Mouse (Mus musculus) hindbrain, embryonic 10.5 days (tissue): ENCODE data around the gene Faap20. TPM values are rescaled to one million over a fixed set of nuclear protein-coding genes. Genes with fewer than 3 reads are reported as not detected.

ENCODE experiments used
- DNase-seq: peaks from one replicate; pipeline ENCODE4 v3.0.0-alpha.2; 2017; ENCODE audit warnings: low spot score
- H3K27ac ChIP-seq: fragments of 300-500 bp; sonication (generic); 2 replicates; pipeline ENCODE4 v1.5.1; 2016; ENCODE audit warnings: mild to moderate bottlenecking, moderate library complexity
- H3K27me3 ChIP-seq: fragments of 300-500 bp; sonication (generic); 2 replicates; pipeline ENCODE4 v1.6.1; 2016; ENCODE audit warnings: mild to moderate bottlenecking; ENCODE audit not compliant: poor library complexity, insufficient read depth, severe bottlenecking
- H3K36me3 ChIP-seq: fragments of 300-500 bp; sonication (generic); 2 replicates; pipeline ENCODE4 v1.6.1; 2016; ENCODE audit warnings: mild to moderate bottlenecking, moderate library complexity
- H3K4me1 ChIP-seq: fragments of 300-500 bp; sonication (generic); replicated peaks from 2 replicates; pipeline ENCODE4 v1.6.1; 2016; ENCODE audit warnings: mild to moderate bottlenecking
- H3K4me3 ChIP-seq: fragments of 300-500 bp; sonication (generic); 2 replicates; pipeline ENCODE4 v1.5.1; 2016; ENCODE audit warnings: mild to moderate bottlenecking, moderate library complexity
- H3K9me3 ChIP-seq: fragments of 300-500 bp; sonication (generic); 2 replicates; pipeline ENCODE4 v1.6.1; 2016; ENCODE audit warnings: mild to moderate bottlenecking, moderate library complexity
- WGBS: fragments of 180-500 bp; shearing (Covaris S2); methylation state at CpG from one replicate; pipeline ENCODE4 v1.1.7; 2016; 5-methylcytosine and 5-hydroxymethylcytosine counted together
- polyA plus RNA-seq: library from polyadenylated mRNA; unstranded; fragments of >200 nt; fragmentation: Nextera tagmentation; extraction: Ambion mirVana; gene quantifications from 2 replicates; pipeline ENCODE4 v1.2.1, GENCODE M21; 2016

Gene Faap20
- polyA plus RNA-seq, 1 experiment from 2014 or later, result 118 TPM

GRCm38 (mm10) chr4:155284521-155285379 is 35.1 kb downstream of the Faap20 start:
- Histone ChIP-seq H3K27ac (peak overlapping the region; percentile 64), H3K27me3 (no peaks in the 10 kb centered on the region), H3K4me1 (peaks cover 46% of the 10 kb centered on the region), H3K36me3 (no peaks in the 10 kb centered on the region), H3K4me3 (0 out of 2 replicates have a peak overlapping the region, but pooled peaks have one; percentile 1), H3K9me3 (no peaks in the 10 kb centered on the region)
- 60% methylated on average over 15 of the region's 15 CpGs for WGBS
- peak; percentile 28 for DNase-seq

- no peak for DNase-seq
- no peaks in the 10 kb centered on the region for H3K27me3 ChIP-seq
- peaks cover 40% of the 10 kb centered on the region for H3K4me1 ChIP-seq
- no peaks in the 10 kb centered on the region for H3K36me3 ChIP-seq
- no peak overlapping the region for H3K27ac ChIP-seq
- no peaks in the 10 kb centered on the region for H3K9me3 ChIP-seq
- no peak overlapping the region for H3K4me3 ChIP-seq
- WGBS, result 91% methylated on average over 4 of the region's 4 CpGs
These were observed 36.5 kb downstream of the Faap20 start for GRCm38 (mm10) chr4:155286090-155286489.

- Histone ChIP-seq H3K36me3 (no peaks in the 10 kb centered on the region), H3K9me3 (no peaks in the 10 kb centered on the region), H3K4me3 (no peak overlapping the region), H3K27ac (no peak overlapping the region), H3K4me1 (peaks cover 24% of the 10 kb centered on the region), H3K27me3 (no peaks in the 10 kb centered on the region)
- no peak for DNase-seq
- 92% methylated on average over 11 of the region's 11 CpGs for WGBS
These were observed 38.1 kb downstream of the Faap20 start for GRCm38 (mm10) chr4:155287713-155288112.

GRCm38 (mm10) chr4:155288586-155288985 is 39.0 kb downstream of the Faap20 start:
- peaks cover 15% of the 10 kb centered on the region for H3K4me1 ChIP-seq
- no peak overlapping the region for H3K4me3 ChIP-seq
- H3K36me3 ChIP-seq, result no peaks in the 10 kb centered on the region
- no peaks in the 10 kb centered on the region for H3K9me3 ChIP-seq
- H3K27me3 ChIP-seq, result no peaks in the 10 kb centered on the region
- H3K27ac ChIP-seq, result no peak overlapping the region
- WGBS, result 68% methylated on average over 1 of the region's 1 CpGs
- no peak for DNase-seq

- no peak for DNase-seq
- H3K27me3 ChIP-seq, result no peaks in the 10 kb centered on the region
- no peaks in the 10 kb centered on the region for H3K36me3 ChIP-seq
- WGBS, result 93% methylated on average over 7 of the region's 7 CpGs
- no peak overlapping the region for H3K27ac ChIP-seq
- H3K4me3 ChIP-seq, result no peak overlapping the region
- peaks cover 4% of the 10 kb centered on the region for H3K4me1 ChIP-seq
- H3K9me3 ChIP-seq, result no peaks in the 10 kb centered on the region
These were observed 40.4 kb downstream of the Faap20 start for GRCm38 (mm10) chr4:155290045-155290444.

- no peak for DNase-seq
- H3K27me3 ChIP-seq, result no peaks in the 10 kb centered on the region
- WGBS, result 88% methylated on average over 10 of the region's 10 CpGs
- no peaks in the 10 kb centered on the region for H3K36me3 ChIP-seq
- no peaks in the 10 kb centered on the region for H3K9me3 ChIP-seq
- H3K4me1 ChIP-seq, result no peaks in the 10 kb centered on the region; the same call in 1 of the 2 replicates
- no peak overlapping the region for H3K4me3 ChIP-seq
- H3K27ac ChIP-seq, result no peak overlapping the region
These were observed 43.3 kb downstream of the Faap20 start for GRCm38 (mm10) chr4:155292863-155293262.

- no peak overlapping the region; the same call in 1 of the 2 replicates for H3K27ac ChIP-seq
- no peak overlapping the region for H3K4me3 ChIP-seq
- H3K36me3 ChIP-seq, result no peaks in the 10 kb centered on the region
- no peaks in the 10 kb centered on the region; the same call in 1 of the 2 replicates for H3K4me1 ChIP-seq
- 96% methylated on average over 14 of the region's 14 CpGs for WGBS
- H3K27me3 ChIP-seq, result no peaks in the 10 kb centered on the region
- DNase-seq, result no peak
- no peaks in the 10 kb centered on the region for H3K9me3 ChIP-seq
These were observed 44.8 kb downstream of the Faap20 start for GRCm38 (mm10) chr4:155294381-155294780.

- Histone ChIP-seq H3K9me3 (no peaks in the 10 kb centered on the region), H3K27me3 (no peaks in the 10 kb centered on the region), H3K36me3 (no peaks in the 10 kb centered on the region), H3K4me3 (no peak overlapping the region), H3K27ac (no peak overlapping the region), H3K4me1 (peaks cover 2% of the 10 kb centered on the region)
- no peak for DNase-seq
- 80% methylated on average over 10 of the region's 10 CpGs for WGBS
These were observed 45.5 kb downstream of the Faap20 start for GRCm38 (mm10) chr4:155295026-155295590.

GRCm38 (mm10) chr4:155295996-155296395 is 46.4 kb downstream of the Faap20 start:
- no peak for DNase-seq
- Histone ChIP-seq H3K36me3 (no peaks in the 10 kb centered on the region), H3K4me3 (no peak overlapping the region), H3K9me3 (no peaks in the 10 kb centered on the region), H3K27me3 (no peaks in the 10 kb centered on the region), H3K4me1 (peaks cover 11% of the 10 kb centered on the region), H3K27ac (no peak overlapping the region)
- WGBS, result 82% methylated on average over 4 of the region's 4 CpGs

- peak; percentile 39 for DNase-seq
- WGBS, result 45% methylated on average over 2 of the region's 2 CpGs
- H3K27me3 ChIP-seq, result no peaks in the 10 kb centered on the region
- H3K36me3 ChIP-seq, result no peaks in the 10 kb centered on the region
- no peaks in the 10 kb centered on the region for H3K9me3 ChIP-seq
- no peak overlapping the region for H3K27ac ChIP-seq
- H3K4me1 ChIP-seq, result peaks cover 20% of the 10 kb centered on the region
- no peak overlapping the region for H3K4me3 ChIP-seq
These were observed 47.5 kb downstream of the Faap20 start for GRCm38 (mm10) chr4:155297057-155297456.

GRCm38 (mm10) chr4:155298826-155299225 is 49.2 kb downstream of the Faap20 start:
- Histone ChIP-seq H3K36me3 (no peaks in the 10 kb centered on the region), H3K9me3 (no peaks in the 10 kb centered on the region), H3K27me3 (no peaks in the 10 kb centered on the region), H3K27ac (no peak overlapping the region), H3K4me3 (no peak overlapping the region), H3K4me1 (peaks cover 23% of the 10 kb centered on the region)
- 90% methylated on average over 4 of the region's 4 CpGs for WGBS
- no peak for DNase-seq

GRCm38 (mm10) chr4:155300421-155301097 is 51.0 kb downstream of the Faap20 start:
- DNase-seq, result no peak
- H3K36me3 ChIP-seq, result no peaks in the 10 kb centered on the region
- H3K27ac ChIP-seq, result peak overlapping the region; percentile 59
- peaks cover 28% of the 10 kb centered on the region for H3K4me1 ChIP-seq
- H3K27me3 ChIP-seq, result no peaks in the 10 kb centered on the region
- 81% methylated on average over 21 of the region's 21 CpGs for WGBS
- H3K9me3 ChIP-seq, result no peaks in the 10 kb centered on the region
- no peak overlapping the region for H3K4me3 ChIP-seq

GRCm38 (mm10) chr4:155301098-155301447 is 51.5 kb downstream of the Faap20 start:
- Histone ChIP-seq H3K36me3 (no peaks in the 10 kb centered on the region), H3K9me3 (no peaks in the 10 kb centered on the region), H3K4me1 (peaks cover 33% of the 10 kb centered on the region), H3K4me3 (no peak overlapping the region), H3K27ac (no peak overlapping the region), H3K27me3 (no peaks in the 10 kb centered on the region)
- no peak for DNase-seq
- 93% methylated on average over 7 of the region's 7 CpGs for WGBS
